Mouse (Mus musculus) left cerebral cortex, adult 8-10 months (tissue): Measurements from ENCODE around the gene Gm35549. TPM values are rescaled to one million over a fixed set of nuclear protein-coding genes. Genes with fewer than 3 reads are reported as not detected.
"Not testable (repeated sequence)": the region's sequence is repeated elsewhere in the genome, so short reads cannot be mapped to it uniquely, and the experiment has no call there.

Experiments used
- DNase-seq, 2 experiments: peaks; one replicate each; pipeline ENCODE4 v3.0.0; 2022; ENCODE audit warnings: low spot score in 2 of 2
- total RNA-seq, 4 experiments: library from RNA; stranded (reverse); gene quantifications; 2 replicates each; pipeline ENCODE4 v1.2.4; 2022

Gene Gm35549
- not detected for total RNA-seq

- DNase-seq, result no peak
Observed at GRCm38 (mm10) chr9:122843760-122844159, at the start of gene Gm35549. Gm35549 (minus strand) TSS chr9:122844035.

DNA sequence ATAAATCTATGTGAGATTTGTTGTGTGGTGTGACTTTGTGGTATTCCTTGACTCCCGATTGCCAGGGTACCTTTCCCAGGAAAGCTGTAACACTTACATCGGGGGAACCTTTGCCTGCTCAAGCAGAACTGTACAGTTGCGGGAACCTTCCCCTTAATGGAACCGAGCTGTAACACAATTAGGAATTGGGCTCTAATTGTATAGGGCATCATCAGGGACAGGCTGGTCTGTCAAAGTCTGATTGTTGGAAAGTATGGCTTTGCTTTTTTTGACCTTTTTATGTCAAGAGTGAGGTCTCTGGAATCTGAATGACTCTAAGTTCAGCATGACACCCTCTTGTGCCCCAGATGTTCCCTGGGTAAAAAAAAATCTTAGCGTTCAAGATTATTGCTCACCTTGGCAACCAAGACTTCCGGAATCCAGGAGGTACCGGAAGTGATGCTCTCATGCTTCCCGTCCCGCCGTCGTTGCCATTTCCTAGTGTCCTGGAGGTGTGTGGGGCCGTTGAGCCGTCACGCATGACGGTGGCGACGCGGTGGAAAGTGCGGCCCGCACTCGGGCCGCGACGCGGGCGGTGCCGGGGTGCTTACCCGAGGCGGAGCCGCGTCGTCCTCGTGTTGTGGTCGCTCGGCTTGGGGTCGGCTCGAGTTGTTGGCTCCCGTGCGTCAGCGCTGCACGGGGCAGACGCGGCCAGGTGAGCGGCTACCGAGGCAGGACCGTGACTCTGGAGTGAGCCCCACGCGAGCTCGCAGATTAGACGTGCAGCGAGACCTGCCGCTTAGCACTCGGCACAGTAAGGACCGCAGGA is 42.7 kb upstream of the Gm35549 start:
- peak; percentile 36 to 61 for DNase-seq

- DNase-seq, result no peak
Observed at GRCm38 (mm10) chr9:122885385-122885784, 41.5 kb upstream of the Gm35549 start, which contains the start of gene Zkscan7. Zkscan7 (plus strand) TSS chr9:122885685.

DNA sequence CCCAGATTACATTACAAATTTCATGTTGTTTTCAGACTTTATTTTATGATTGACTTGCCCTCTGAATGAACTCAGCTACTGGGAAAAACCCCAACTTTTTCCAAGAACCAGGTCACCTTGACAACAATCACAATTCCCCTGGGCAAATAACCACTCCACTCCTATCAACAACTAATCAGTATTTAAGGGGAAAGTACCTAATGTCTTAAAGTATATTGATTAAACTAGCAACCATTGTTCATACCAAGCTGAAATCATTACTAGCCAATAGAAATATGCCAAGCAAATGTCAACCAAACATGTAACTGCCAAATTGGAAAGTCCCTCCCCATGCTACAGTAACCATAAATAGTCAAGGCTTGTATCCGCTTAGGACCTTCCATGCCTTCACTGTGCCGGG is 31.3 kb upstream of the Gm35549 start:
- no peak for DNase-seq

- DNase-seq, result no peak
Observed at GRCm38 (mm10) chr9:122874653-122875052, 30.8 kb upstream of the Gm35549 start.

GRCm38 (mm10) chr9:122872595-122872994 is 28.8 kb upstream of the Gm35549 start:
- DNase-seq, result no peak

- DNase-seq, result no peak
Observed at GRCm38 (mm10) chr9:122866192-122866591, 22.4 kb upstream of the Gm35549 start.

- peak; percentile 56 to 67 for DNase-seq
Observed at GRCm38 (mm10) chr9:122865697-122866166, 21.9 kb upstream of the Gm35549 start, which contains the start of gene Zfp445. Zfp445 (minus strand) TSS chr9:122866006.

DNA sequence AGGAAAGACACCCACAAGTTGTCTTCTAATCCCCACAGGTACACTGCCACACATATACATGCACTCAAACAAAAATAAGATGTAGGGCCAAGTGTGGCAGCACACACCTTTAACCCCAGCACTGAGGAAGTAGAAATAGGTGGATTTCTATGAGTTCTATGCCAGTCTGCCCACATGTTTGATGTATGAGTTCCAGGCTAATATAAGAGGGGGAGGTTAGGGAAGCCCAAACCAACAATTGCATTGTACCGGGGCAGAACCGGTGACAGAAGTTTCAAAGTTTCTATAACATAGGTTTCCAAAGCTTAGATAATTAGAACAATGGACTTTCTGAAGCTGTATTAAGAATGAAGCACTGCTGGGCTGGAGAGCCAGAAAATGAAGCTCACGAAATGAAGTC is 21.0 kb upstream of the Gm35549 start:
- no peak for DNase-seq

- no peak for DNase-seq
Observed at GRCm38 (mm10) chr9:122863731-122864130, 19.9 kb upstream of the Gm35549 start.

DNA sequence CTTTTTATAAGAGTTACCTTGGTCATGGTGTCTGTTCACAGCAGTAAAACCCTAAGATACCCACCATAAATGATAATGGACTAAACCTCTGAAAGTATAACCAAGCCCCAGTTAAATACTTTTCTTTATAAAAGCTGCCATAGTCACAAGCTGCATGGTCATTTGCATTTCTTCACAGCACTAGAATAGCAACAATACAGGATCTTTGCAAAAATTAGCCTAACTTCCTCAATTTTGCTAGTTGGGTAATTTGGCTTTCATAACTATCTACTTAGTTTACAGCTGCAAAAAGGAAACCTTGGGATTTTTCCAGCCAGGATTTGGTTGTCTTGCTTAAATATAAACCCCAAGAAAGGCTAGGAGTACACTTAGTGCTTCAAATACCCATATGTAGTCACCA is 16.9 kb upstream of the Gm35549 start:
- DNase-seq, result no peak

DNA sequence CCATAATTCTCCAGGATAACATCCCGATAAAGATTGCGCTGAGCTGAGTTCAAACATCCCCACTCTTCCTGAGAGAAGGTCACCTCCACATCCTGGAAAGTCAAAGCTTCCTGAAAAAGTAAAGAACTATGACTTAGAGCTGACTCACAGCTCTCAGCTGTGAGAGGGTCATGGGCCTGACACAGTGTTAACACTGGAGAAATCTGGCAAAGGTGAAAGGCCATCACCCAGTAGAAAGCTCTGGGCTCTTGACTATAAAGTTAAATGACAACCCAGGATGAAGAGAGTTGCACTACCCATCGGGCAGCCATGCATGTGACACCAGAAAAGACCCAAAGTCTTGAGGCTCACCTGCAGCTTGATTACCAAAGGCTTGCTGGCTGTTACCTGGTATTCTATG is 12.9 kb upstream of the Gm35549 start:
- DNase-seq, result no peak

- DNase-seq, result no peak
Observed at GRCm38 (mm10) chr9:122855617-122856016, 11.8 kb upstream of the Gm35549 start.

GRCm38 (mm10) chr9:122855141-122855540 is 11.3 kb upstream of the Gm35549 start:
- DNase-seq, result not testable (repeated sequence)

DNA sequence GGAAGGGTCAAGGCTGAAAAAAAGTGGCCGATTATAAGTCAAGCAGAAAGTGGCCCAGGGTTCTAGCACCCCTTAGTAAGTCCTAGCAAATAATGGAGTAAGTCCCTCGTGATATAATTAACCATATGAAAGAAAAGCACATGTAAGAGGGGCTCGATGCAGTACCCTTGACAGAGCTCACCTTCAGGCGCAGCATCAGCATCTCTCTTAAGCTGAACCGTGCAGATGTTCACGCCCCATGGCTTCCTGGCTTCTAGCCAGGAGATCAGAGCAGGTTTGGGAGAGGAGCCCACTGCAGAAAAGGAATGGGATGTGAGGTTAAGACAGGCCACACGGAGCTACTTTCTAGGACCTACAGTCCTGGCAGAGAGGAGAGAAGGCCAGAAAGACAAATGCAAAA is 10.7 kb upstream of the Gm35549 start:
- DNase-seq, result no peak

GRCm38 (mm10) chr9:122847811-122848311 is 4.0 kb upstream of the Gm35549 start:
- DNase-seq, result not testable (repeated sequence)

GRCm38 (mm10) chr9:122846156-122846555 is 2.3 kb upstream of the Gm35549 start:
- DNase-seq, result peak in 1 of 2 experiments; percentile 37

- DNase-seq, result no peak
Observed at GRCm38 (mm10) chr9:122845621-122846020, 1.8 kb upstream of the Gm35549 start.

GRCm38 (mm10) chr9:122837680-122838079 is 6.2 kb downstream of the Gm35549 start:
- DNase-seq, result no peak

DNA sequence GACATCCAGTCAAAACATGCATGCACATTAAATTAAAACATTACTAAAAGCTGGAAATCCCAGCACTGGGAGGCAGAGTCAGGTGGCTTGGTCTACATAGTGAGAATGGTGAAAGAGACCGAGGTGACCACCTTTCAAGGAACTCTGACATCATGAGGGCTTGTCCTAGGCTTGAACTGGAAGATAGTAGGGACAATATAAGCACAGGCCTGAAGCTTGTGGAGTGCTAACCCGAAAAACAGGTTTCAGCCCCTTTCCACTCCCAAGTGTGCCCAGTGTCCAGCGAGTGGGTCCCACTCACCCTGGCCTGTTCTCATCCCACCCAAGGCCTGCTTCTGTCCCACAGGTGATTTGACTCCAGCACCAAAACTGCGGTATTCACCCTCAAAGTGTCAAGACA is 6.6 kb downstream of the Gm35549 start:
- DNase-seq, result no peak

GRCm38 (mm10) chr9:122836790-122837189 is 7.0 kb downstream of the Gm35549 start:
- DNase-seq, result peak; percentile 20 to 28

DNA sequence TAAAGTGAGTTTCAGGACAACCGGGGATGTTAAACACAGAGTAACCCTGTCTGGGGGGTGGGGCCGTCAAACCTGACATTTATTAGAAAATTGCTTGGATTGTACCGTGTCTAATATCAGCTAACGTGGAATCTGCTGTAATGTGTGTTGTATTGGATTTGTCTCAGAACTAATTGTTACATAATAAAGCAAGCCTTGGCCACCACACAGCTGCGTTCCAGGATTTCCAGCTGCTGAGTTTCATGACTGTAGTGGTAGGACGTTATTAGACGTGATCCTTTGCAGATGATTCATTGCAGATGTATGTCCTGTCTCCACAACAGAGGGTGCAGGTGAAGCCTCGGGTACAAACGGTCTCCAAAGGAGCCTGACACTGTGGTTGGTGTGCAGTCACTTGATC is 7.7 kb downstream of the Gm35549 start:
- DNase-seq, result no peak
